Mouse (Mus musculus) midbrain, embryonic 16.5 days (tissue): ENCODE data around the gene Srrd. TPM values are rescaled to one million over a fixed set of nuclear protein-coding genes. Genes with fewer than 3 reads are reported as not detected.

Experiments
- ATAC-seq: fragments of 200-750 bp; cut with Nextera tagmentation; 2 replicates; pipeline ENCODE4 v1.8.0; 2017; ENCODE audit warnings: moderate TSS enrichment
- H3K27ac ChIP-seq: fragments of 300-500 bp; sonication (generic); 2 replicates; pipeline ENCODE4 v1.5.1; 2014; ENCODE audit warnings: mild to moderate bottlenecking, low read length, mixed read lengths
- H3K27me3 ChIP-seq: fragments of 300-500 bp; sonication (generic); 2 replicates; pipeline ENCODE4 v1.6.1; 2014; ENCODE audit warnings: low read depth, low read length, mixed read lengths; ENCODE audit not compliant: control insufficient read depth, insufficient read depth
- H3K36me3 ChIP-seq: fragments of 300-500 bp; sonication (generic); 2 replicates; pipeline ENCODE4 v1.6.1; 2014; ENCODE audit warnings: mild to moderate bottlenecking, low read length, moderate library complexity, mixed read lengths; ENCODE audit not compliant: control insufficient read depth, insufficient read depth
- H3K4me1 ChIP-seq: fragments of 300-500 bp; sonication (generic); 2 replicates; pipeline ENCODE4 v1.6.1; 2014; ENCODE audit warnings: mild to moderate bottlenecking, low read length, mixed read lengths; ENCODE audit not compliant: control insufficient read depth, insufficient read depth
- H3K4me2 ChIP-seq: fragments of 300-500 bp; sonication (generic); 2 replicates; pipeline ENCODE4 v1.6.1; 2014; ENCODE audit warnings: mild to moderate bottlenecking, low read length, mixed read lengths
- H3K4me3 ChIP-seq: fragments of 300-500 bp; sonication (generic); 2 replicates; pipeline ENCODE4 v1.5.1; 2014; ENCODE audit warnings: low read depth, mild to moderate bottlenecking, low read length, moderate library complexity, mixed read lengths
- H3K9ac ChIP-seq: fragments of 300-500 bp; sonication (generic); 2 replicates; pipeline ENCODE4 v1.6.1; 2014; ENCODE audit warnings: low read depth, low read length, mixed read lengths
- H3K9me3 ChIP-seq: fragments of 300-500 bp; sonication (generic); replicated peaks from 2 replicates; pipeline ENCODE4 v1.6.1; 2014; ENCODE audit warnings: mild to moderate bottlenecking, low read length, mixed read lengths; ENCODE audit not compliant: control insufficient read depth, poor library complexity, severe bottlenecking
- WGBS: fragments of 180-500 bp; shearing (Covaris S2); extraction: QIAGEN DNeasy Blood & Tissue Kit; methylation state at CpG from one replicate; pipeline ENCODE4 v1.1.7; 2014; 5-methylcytosine and 5-hydroxymethylcytosine counted together
- polyA plus RNA-seq: library from polyadenylated mRNA; unstranded; fragments of >200 nt; fragmentation: Nextera tagmentation; extraction: Ambion mirVana; gene quantifications from 2 replicates; pipeline ENCODE4 v1.2.1, GENCODE M21; 2015

Gene Srrd
- 51.7 and 56.8 TPM in 2 replicates for polyA plus RNA-seq

DNA sequence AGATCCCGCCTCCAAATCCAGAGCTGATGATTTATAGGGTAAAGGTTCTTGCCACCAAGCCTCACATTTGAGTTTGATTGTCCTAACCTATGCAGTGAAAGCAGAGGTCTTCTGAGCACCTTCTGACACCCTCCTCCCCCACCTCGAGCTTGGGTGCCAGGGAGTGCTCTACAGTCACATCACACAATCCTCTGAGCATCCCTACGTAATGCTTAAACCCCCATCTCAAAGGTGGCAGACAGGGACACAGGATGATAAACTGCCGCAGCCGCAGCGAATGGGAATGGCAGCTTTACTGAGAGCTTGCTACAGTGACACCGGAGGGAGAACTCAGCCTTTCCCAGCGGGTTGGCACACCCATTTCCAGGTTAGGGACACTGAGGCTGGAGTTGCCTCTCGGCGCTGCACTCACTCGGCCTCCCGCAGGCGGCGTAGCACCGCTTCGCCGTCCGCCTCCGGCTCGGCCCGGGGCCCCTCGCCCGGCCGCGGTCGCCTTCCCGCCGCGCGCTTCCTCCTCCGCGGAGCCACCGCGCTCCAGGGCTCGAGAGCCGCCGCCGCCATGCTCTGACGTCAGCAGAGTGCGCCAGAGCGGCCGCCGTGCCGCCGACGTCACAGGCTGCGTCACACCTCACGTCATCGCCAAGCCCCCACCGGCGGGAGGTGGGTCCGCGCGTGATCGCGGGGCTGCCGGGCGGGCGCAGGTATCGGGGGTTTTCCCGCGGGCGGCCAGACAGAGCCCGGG, at the start of gene Srrd, which contains the start of gene Hps4:
Gene Srrd (minus strand): TSS at position 578 of the 742 bp plus-strand sequence.
Gene Hps4 (plus strand): TSS at position 621 of the 742 bp plus-strand sequence.
- peaks cover 5% of the 10 kb centered on the region for H3K36me3 ChIP-seq
- H3K4me3 ChIP-seq = peak within 1 kb of the TSS; percentile 91
- H3K27me3 ChIP-seq = no peaks in the 10 kb centered on the region
- no peaks in the 10 kb centered on the region for H3K9me3 ChIP-seq
- peak; percentile 69 for ATAC-seq
- H3K4me2 ChIP-seq = peak within 1 kb of the TSS; percentile 90
- WGBS = 2% methylated on average over 62 of the region's 64 CpGs
- H3K27ac ChIP-seq = peak within 1 kb of the TSS; percentile 69
- peaks cover 38% of the 10 kb centered on the region for H3K4me1 ChIP-seq
- H3K9ac ChIP-seq = peak within 1 kb of the TSS; percentile 88

DNA sequence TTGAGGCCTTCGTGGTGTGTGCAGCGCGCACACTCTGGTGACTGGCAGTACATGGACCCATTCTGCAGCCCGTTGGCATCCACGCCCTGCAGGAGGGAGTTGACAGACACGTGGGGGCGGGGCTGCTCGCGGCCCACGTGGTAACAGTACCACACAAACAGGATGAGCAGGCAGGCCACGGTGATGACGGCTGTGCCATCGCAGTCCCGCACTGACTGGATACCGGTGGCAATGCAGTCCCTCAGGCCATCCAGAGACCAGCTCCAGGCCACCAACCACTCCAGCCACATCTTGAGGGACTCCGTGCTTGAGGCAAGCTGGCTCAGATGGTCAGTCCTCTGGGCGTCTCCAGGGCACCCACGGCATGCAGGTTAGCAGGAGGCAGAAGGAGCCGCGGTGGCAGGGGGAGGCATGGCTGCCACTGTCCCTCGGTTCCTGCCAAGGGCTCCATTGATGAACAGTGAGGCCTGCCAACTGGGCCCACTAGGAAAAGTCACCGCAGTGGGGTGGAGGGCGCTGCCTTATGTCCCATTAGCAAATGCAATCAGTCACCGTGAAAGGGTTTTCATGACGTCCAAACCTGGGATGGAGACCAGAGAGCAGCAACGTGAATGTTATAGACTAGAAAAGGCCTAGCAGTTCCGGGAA, 49.0 kb upstream of the Srrd start:
- H3K9me3 ChIP-seq = no peaks in the 10 kb centered on the region
- peaks cover 56% of the 10 kb centered on the region for H3K4me1 ChIP-seq
- no peak overlapping the region for H3K9ac ChIP-seq

DNA sequence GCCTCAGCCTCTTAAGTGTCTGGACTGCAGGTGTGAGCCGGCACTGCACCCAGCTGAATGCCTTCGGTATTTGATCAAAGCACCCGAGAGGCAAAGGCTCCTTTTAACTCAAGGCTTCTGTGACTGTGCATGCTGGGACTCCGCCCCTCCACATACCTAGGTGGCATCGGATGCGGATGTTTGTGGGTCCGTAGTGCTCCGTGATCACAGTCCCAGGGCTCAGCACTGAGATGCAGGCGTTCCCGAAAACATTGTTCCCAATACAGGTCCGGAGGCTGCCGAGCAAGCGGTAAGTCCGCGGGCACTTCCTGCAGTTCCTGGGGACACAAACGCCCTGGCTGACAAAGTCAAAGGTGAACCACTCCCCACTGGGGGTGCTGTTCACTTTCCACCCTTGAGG, 48.2 kb upstream of the Srrd start:
- Histone ChIP-seq H3K9ac (0 out of 2 replicates have a peak overlapping the region, but pooled peaks have one; percentile 21), H3K4me2 (peak overlapping the region; percentile 28), H3K36me3 (peaks cover 15% of the 10 kb centered on the region; the same call in 1 of the 2 replicates), H3K9me3 (no peaks in the 10 kb centered on the region), H3K4me3 (no peak overlapping the region), H3K4me1 (peaks cover 56% of the 10 kb centered on the region), H3K27ac (no peak overlapping the region), H3K27me3 (no peaks in the 10 kb centered on the region)
- no peak for ATAC-seq
- 72% methylated on average over 16 of the region's 16 CpGs for WGBS

More for the DNA sequence above, 49.0 kb upstream of the Srrd start:
- H3K4me2 ChIP-seq = no peak overlapping the region
- peaks cover 10% of the 10 kb centered on the region; the same call in 1 of the 2 replicates for H3K36me3 ChIP-seq
- no peak overlapping the region for H3K27ac ChIP-seq
- 67% methylated on average over 27 of the region's 27 CpGs for WGBS
- no peaks in the 10 kb centered on the region for H3K27me3 ChIP-seq
- ATAC-seq = no peak
- H3K4me3 ChIP-seq = no peak overlapping the region

DNA sequence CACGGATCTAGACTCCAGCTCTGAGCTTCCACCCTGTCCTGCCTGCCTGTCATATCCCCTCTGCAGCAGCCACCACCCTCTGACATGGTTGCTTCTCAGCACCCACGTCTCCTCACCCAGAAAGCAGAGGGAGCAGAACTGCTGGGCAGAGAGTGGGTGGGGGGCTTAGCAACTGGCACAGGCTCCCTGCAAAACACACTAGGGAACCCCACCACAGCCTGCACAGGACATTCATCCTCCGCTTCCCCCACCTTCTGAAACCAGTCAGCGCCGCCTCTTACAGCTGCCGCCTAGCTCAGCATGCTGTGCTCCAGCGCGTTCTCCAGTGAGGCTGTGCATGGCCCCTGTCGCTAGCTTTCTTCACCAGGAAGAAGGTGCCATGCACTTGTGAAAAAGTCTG, 46.5 kb upstream of the Srrd start:
- ATAC-seq = no peak
- H3K27ac ChIP-seq = no peak overlapping the region
- peaks cover 28% of the 10 kb centered on the region for H3K36me3 ChIP-seq
- no peak overlapping the region for H3K4me3 ChIP-seq
- no peaks in the 10 kb centered on the region for H3K9me3 ChIP-seq
- peak overlapping the region; percentile 21 for H3K4me2 ChIP-seq
- H3K4me1 ChIP-seq = peaks cover 47% of the 10 kb centered on the region
- 67% methylated on average over 9 of the region's 9 CpGs for WGBS
- H3K27me3 ChIP-seq = no peaks in the 10 kb centered on the region
- peak overlapping the region; percentile 49; the same call in 1 of the 2 replicates for H3K9ac ChIP-seq

DNA sequence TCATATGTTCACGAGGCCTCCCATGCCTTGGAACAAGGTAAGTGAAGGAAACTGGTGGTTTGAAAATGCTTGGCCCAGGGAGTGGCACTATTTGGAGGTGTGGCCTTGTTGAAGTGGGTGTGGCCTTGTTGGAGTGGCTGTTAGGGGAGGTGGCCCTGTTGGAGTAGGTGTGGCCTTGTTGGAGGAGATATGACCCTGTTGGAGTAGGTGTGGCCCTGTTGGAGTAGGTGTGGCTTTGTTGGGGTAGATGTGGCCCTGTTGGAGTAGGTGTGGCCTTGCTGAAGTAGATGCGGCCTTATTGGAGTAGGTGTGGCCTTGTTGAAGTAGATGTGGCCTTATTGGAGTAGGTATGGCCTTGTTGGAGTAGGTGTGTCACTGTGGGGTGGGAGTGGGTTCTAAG, 43.1 kb upstream of the Srrd start:
- Histone ChIP-seq H3K27me3 (no peaks in the 10 kb centered on the region), H3K36me3 (peaks cover 28% of the 10 kb centered on the region), H3K4me3 (no peak overlapping the region), H3K9me3 (no peaks in the 10 kb centered on the region), H3K27ac (no peak overlapping the region), H3K4me1 (peaks cover 34% of the 10 kb centered on the region), H3K9ac (no peak overlapping the region), H3K4me2 (no peak overlapping the region)
- no peak for ATAC-seq
- WGBS = 88% methylated on average over 2 of the region's 2 CpGs

DNA sequence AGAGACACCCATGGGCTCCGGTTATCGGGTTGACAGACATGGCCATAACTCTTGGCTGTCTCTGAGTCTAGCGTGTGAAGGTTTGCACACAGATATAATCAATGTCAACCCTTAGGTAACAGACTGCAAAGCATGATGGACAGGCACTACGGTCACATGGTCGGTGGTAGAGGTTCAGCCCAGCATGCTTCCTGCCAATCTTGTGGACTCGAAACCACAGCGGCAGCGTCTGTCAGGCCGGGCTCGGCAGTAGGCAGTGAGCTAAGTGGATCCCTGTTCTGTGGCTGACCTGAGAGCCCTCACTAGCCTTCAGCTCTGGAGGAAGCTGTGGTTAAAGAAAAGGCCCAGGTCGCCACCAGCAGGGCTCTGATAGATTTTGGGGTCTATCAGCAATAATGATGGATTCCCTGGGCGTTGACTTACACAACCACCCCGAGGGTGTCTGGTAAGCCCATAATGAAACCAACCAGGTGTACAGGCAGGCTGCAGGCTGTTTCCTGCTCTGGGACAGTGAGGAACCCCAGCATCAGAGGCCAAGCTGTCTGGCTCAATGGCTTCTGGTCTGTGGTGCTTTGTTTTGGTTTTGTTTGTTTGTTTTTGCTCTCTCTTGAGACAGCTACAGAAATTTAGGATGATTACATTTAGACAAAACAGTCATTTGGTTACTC, 42.1 kb upstream of the Srrd start:
- 92% methylated on average over 13 of the region's 13 CpGs for WGBS
- H3K4me1 ChIP-seq = peaks cover 23% of the 10 kb centered on the region

DNA sequence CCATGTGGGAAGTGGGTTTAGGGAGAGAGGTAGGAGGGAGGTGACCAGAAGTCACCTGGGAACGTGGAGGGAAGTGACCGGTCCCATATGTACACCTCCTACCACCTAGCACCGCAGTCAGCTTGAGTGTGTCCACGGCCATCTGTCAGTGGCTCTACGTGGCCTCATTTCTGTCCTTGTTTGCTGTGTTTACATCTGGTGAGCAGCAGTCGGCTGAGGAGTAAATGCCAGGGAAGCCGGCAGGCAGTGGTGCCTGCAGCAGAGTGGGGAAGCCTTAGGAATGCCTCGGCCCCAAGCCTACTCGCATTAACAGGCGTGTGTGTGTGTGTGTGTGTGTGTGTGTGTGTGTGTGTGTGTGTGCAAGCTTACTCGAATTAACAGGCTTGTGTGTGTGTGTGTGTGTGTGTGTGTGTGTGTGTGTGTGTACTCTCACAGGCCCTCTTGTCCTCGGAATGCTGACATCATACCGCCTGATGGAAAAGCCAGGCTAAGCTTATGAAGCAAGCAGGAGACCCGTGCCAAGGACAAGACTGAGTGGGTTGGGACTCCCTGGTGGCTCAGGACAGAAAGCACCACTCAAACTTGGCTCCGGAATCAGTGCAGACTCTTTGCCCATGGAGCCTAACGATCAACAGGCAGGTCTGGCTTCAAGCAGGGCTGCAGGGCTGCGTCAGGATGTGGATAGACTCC, 39.9 kb upstream of the Srrd start:
- H3K4me2 ChIP-seq = no peak overlapping the region
- peak overlapping the region; percentile 68 for H3K27ac ChIP-seq
- ATAC-seq = peak; percentile 36; the same call in 1 of the 2 replicates
- 61% methylated on average over 17 of the region's 17 CpGs for WGBS
- H3K36me3 ChIP-seq = peaks cover 27% of the 10 kb centered on the region
- no peaks in the 10 kb centered on the region for H3K27me3 ChIP-seq
- no peaks in the 10 kb centered on the region for H3K9me3 ChIP-seq
- no peak overlapping the region for H3K4me3 ChIP-seq
- peak overlapping the region; percentile 38; the same call in 1 of the 2 replicates for H3K9ac ChIP-seq
- H3K4me1 ChIP-seq = peaks cover 12% of the 10 kb centered on the region

More for the DNA sequence above, 42.1 kb upstream of the Srrd start:
- no peak for ATAC-seq
- Histone ChIP-seq H3K27me3 (no peaks in the 10 kb centered on the region), H3K4me3 (no peak overlapping the region), H3K27ac (no peak overlapping the region), H3K9me3 (no peaks in the 10 kb centered on the region), H3K4me2 (no peak overlapping the region), H3K36me3 (peaks cover 25% of the 10 kb centered on the region), H3K9ac (no peak overlapping the region)

DNA sequence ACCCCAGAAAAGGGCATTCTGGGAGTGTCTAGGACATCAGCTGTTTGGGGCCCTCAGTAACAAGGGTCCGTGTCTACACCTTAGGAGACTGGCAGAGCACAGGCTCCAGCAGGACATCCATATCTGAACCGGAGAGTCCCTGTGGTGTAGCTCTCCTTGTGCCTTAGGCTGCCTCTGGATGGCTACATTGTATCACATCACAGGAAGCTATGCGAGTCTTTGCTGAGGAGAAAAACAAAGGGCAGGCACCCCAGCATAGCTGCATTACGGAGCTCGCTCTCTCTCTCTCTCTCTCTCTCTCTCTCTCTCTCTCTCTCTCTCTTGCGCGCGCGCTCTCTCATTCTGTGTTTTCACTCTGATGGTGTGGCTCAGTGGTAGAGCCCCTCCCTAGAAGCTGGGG, 39.2 kb upstream of the Srrd start:
- Histone ChIP-seq H3K4me2 (no peak overlapping the region), H3K4me1 (peaks cover 12% of the 10 kb centered on the region), H3K27me3 (no peaks in the 10 kb centered on the region), H3K9ac (peak overlapping the region; percentile 48), H3K27ac (peak overlapping the region; percentile 68), H3K36me3 (peaks cover 28% of the 10 kb centered on the region), H3K4me3 (no peak overlapping the region), H3K9me3 (no peaks in the 10 kb centered on the region)
- ATAC-seq = no peak
- 54% methylated on average over 8 of the region's 9 CpGs for WGBS
